Mouse (Mus musculus): ENCODE results near the gene Ksr2. TPM values are rescaled to one million over a fixed set of nuclear protein-coding genes. Genes with fewer than 3 reads are reported as not detected.
"Not testable (repeated sequence)": the region's sequence is repeated elsewhere in the genome, so short reads cannot be mapped to it uniquely, and the experiment has no call there.

Gene Ksr2
- total and polyA plus RNA-seq, 3 experiments = 0.36 to 1.3 (median 1.2) TPM

DNA sequence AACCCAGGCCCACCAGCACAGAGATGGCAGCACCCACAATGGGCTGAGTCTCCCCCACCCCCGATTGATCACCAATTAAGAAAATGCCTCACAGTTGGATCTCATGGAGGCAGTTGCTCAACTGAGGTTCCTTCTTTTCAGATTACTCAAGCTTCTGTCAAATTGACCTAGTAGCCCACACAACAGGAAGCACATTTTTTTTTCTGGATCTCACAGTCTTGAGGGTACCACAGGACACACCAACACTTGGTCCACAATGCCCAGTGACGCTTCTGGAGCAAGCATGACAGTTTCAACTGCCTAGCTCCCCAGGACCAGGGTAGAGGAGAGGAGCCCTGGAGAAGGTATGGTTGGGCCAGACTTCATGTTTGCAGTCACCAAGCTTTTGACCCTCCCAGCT lies 3.6 kb downstream of the Ksr2 start:
- Histone ChIP-seq H3K27me3 (replicated peaks) (no peaks in the 10 kb centered on the region), H3K4me2 (ENCODE audit: insufficient read depth, low read depth, poor library complexity, severe bottlenecking) (no peak overlapping the region), H3K79me2 (replicated peaks; ENCODE audit: control insufficient read depth, extremely low read depth, insufficient read depth, poor library complexity, severe bottlenecking) (no peaks in the 10 kb centered on the region; the same call in 1 of the 2 replicates), H3K9ac (ENCODE audit: insufficient read depth, low read depth) (no peak overlapping the region), H3K27ac (ENCODE audit: insufficient read depth, low read depth) (no peak overlapping the region), H3K36me3 (replicated peaks in 1 of 2; ENCODE audit: control insufficient read depth in 1 of 2, insufficient read depth in 1 of 2, low read length in 1 of 2) (peaks cover 0 to 4% of the 10 kb centered on the region in 2 experiments), H3K4me3 (replicated peaks in 1 of 3; ENCODE audit: low read depth in 2 of 3, low read length in 2 of 3, poor library complexity in 1 of 3) (no peak overlapping the region), H3K9me3 (replicated peaks; ENCODE audit: low read length) (no peaks in the 10 kb centered on the region), H3K4me1 (ENCODE audit: control insufficient read depth in 1 of 2, insufficient read depth in 2 of 2) (peaks cover 2 to 25% of the 10 kb centered on the region in 2 experiments; a peak in 3 of 4 replicates)
- no peak for DNase-seq (ENCODE audit: extremely low read depth)
- no peak for TF ChIP-seq JUN (IDR thresholded peaks at IDR 0.05; ENCODE audit: insufficient read depth, low read depth, low read length)
- TF ChIP-seq RCOR1 (conservative IDR thresholded peaks at IDR 0.05; ENCODE audit: low read depth, low read length) = no peak
- no peak for TF ChIP-seq NELFE (IDR thresholded peaks at IDR 0.05; ENCODE audit: low read depth, low read length)
- no peak for TF ChIP-seq MAZ (IDR thresholded peaks at IDR 0.05; ENCODE audit: low read depth, low read length)
- no peak for TF ChIP-seq ZNF384 (IDR thresholded peaks at IDR 0.05; ENCODE audit: low read depth, low read length)
- dilution Hi-C loops (cut with MboI; ENCODE audit: extremely low pct_ligation_motif_present, extremely low pct_unique_long_range_greater_than_20kb, low sequenced_read_pairs) = no loop called here
- in situ Hi-C loops (cut with MboI; ENCODE audit: low pct_ligation_motif_present, low pct_unique_long_range_greater_than_20kb, low sequenced_read_pairs) = no loop called here

GRCm38 (mm10) chr5:117433501-117433900 lies 19.7 kb downstream of the Ksr2 start:
- H3K4me1 ChIP-seq (ENCODE audit: control insufficient read depth in 1 of 2, insufficient read depth in 2 of 2); H3K4me2 ChIP-seq (ENCODE audit: insufficient read depth, low read depth, poor library complexity, severe bottlenecking); H3K9ac ChIP-seq (ENCODE audit: insufficient read depth, low read depth); dilution Hi-C loops (cut with MboI; ENCODE audit: extremely low pct_ligation_motif_present, extremely low pct_unique_long_range_greater_than_20kb, low sequenced_read_pairs); H3K27ac ChIP-seq (ENCODE audit: insufficient read depth, low read depth); in situ Hi-C loops (cut with MboI; ENCODE audit: low pct_ligation_motif_present, low pct_unique_long_range_greater_than_20kb, low sequenced_read_pairs); H3K4me3 ChIP-seq (replicated peaks in 1 of 3; ENCODE audit: low read depth in 2 of 3, low read length in 2 of 3, poor library complexity in 1 of 3); H3K9me3 ChIP-seq (replicated peaks; ENCODE audit: low read length); DNase-seq (ENCODE audit: extremely low read depth); H3K27me3 ChIP-seq (replicated peaks); H3K79me2 ChIP-seq (replicated peaks; ENCODE audit: control insufficient read depth, extremely low read depth, insufficient read depth, poor library complexity, severe bottlenecking): not testable (repeated sequence)
- H3K36me3 ChIP-seq (replicated peaks in 1 of 2; ENCODE audit: control insufficient read depth in 1 of 2, insufficient read depth in 1 of 2, low read length in 1 of 2) = peaks cover 10 to 18% of the 10 kb centered on the region in 2 experiments

DNA sequence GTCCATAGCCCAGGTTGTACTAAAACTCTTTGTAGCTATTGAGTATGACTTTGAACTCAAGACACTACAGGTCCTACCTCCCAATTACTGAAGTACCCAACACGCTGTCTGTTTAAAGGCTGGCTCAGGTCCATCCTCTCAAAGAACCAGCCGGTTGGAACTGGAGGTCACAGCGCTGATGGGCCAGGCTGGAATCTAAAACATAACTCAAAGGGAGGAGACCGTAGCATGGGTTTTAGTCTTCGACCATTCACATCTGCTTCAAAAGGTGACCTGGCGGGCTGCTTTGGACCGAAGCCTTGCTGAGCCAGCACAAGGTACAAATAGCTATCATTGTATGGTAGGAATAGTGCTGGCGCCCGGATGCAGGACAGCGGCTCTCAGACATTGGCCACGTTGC lies 26.5 kb downstream of the Ksr2 start:
- no peak for DNase-seq (ENCODE audit: extremely low read depth)
- in situ Hi-C loops (cut with MboI; ENCODE audit: low pct_ligation_motif_present, low pct_unique_long_range_greater_than_20kb, low sequenced_read_pairs) = no loop called here
- Histone ChIP-seq H3K27me3 (replicated peaks) (no peaks in the 10 kb centered on the region), H3K36me3 (replicated peaks in 1 of 2; ENCODE audit: control insufficient read depth in 1 of 2, insufficient read depth in 1 of 2, low read length in 1 of 2) (peaks cover 5 to 12% of the 10 kb centered on the region in 2 experiments), H3K9me3 (replicated peaks; ENCODE audit: low read length) (no peaks in the 10 kb centered on the region), H3K79me2 (replicated peaks; ENCODE audit: control insufficient read depth, extremely low read depth, insufficient read depth, poor library complexity, severe bottlenecking) (no peaks in the 10 kb centered on the region), H3K4me3 (replicated peaks in 1 of 3; ENCODE audit: low read depth in 2 of 3, low read length in 2 of 3, poor library complexity in 1 of 3) (no peak overlapping the region), H3K4me1 (ENCODE audit: control insufficient read depth in 1 of 2, insufficient read depth in 2 of 2) (peaks cover 5 to 7% of the 10 kb centered on the region in 2 experiments; a peak in 3 of 4 replicates), H3K27ac (ENCODE audit: insufficient read depth, low read depth) (no peak overlapping the region), H3K4me2 (ENCODE audit: insufficient read depth, low read depth, poor library complexity, severe bottlenecking) (no peak overlapping the region), H3K9ac (ENCODE audit: insufficient read depth, low read depth) (no peak overlapping the region)
- dilution Hi-C loops (cut with MboI; ENCODE audit: extremely low pct_ligation_motif_present, extremely low pct_unique_long_range_greater_than_20kb, low sequenced_read_pairs) = no loop called here
- no peak for TF ChIP-seq UBTF (IDR thresholded peaks at IDR 0.05; ENCODE audit: low read depth, low read length)
- TF ChIP-seq MAX (IDR thresholded peaks at IDR 0.05; ENCODE audit: low read length) = no peak
- TF ChIP-seq NRF1 (IDR thresholded peaks at IDR 0.05; ENCODE audit: low read depth, low read length) = no peak
- no peak for TF ChIP-seq GABPA (IDR thresholded peaks at IDR 0.05; ENCODE audit: insufficient replicate concordance, low read depth, low read length)
- TF ChIP-seq POLR2AphosphoS2 (IDR thresholded peaks at IDR 0.05; ENCODE audit: low read depth, low read length) = no peak
- no peak for TF ChIP-seq RCOR1 (conservative IDR thresholded peaks at IDR 0.05; ENCODE audit: low read depth, low read length)
- TF ChIP-seq NELFE (IDR thresholded peaks at IDR 0.05; ENCODE audit: low read depth, low read length) = no peak
- no peak for TF ChIP-seq ZMIZ1 (IDR thresholded peaks at IDR 0.05; ENCODE audit: low read depth, low read length)
- TF ChIP-seq RAD21 (IDR thresholded peaks at IDR 0.05; ENCODE audit: low read depth, low read length) = no peak
- no peak for TF ChIP-seq ZNF384 (IDR thresholded peaks at IDR 0.05; ENCODE audit: low read depth, low read length)
- no peak for TF ChIP-seq MAFK (IDR thresholded peaks at IDR 0.05; ENCODE audit: insufficient replicate concordance, low read length)
- TF ChIP-seq E2F4 (IDR thresholded peaks at IDR 0.05; ENCODE audit: insufficient replicate concordance, low read depth, low read length) = no peak
- no peak for TF ChIP-seq MYC (IDR thresholded peaks at IDR 0.05; ENCODE audit: low read depth, low read length)
